Mouse (Mus musculus): Measurements from ENCODE around the gene Foxo1. TPM values are rescaled to one million over a fixed set of nuclear protein-coding genes. Genes with fewer than 3 reads are reported as not detected.

Gene Foxo1
- total and polyA plus RNA-seq, 2 experiments from 2014 or later: 3.6 to 5.8 TPM

GRCm38 (mm10) chr3:52369204-52369603, 101.1 kb downstream of the Foxo1 start:
- DNase-seq (ENCODE audit: low spot score): no peak
- H3K27me3 ChIP-seq (ENCODE audit: insufficient read depth, low read length): no peaks in the 10 kb centered on the region
- H3K4me2 ChIP-seq (ENCODE audit: low read depth, low read length, poor library complexity, severe bottlenecking): no peak overlapping the region
- no peak for ATAC-seq (ENCODE audit: low FRiP score)
- H3K36me3 ChIP-seq (ENCODE audit: insufficient read depth, low read length): no peaks in the 10 kb centered on the region
- H3K9me3 ChIP-seq (ENCODE audit: low read length): no peaks in the 10 kb centered on the region
- H3K4me3 ChIP-seq (ENCODE audit: low read depth, low read length): no peak overlapping the region
- 85% methylated on average over 9 of the region's 9 CpGs for WGBS
- H3K9ac ChIP-seq (replicated peaks; ENCODE audit: low read length, poor library complexity, severe bottlenecking): no peak overlapping the region
- no peaks in the 10 kb centered on the region for H3K4me1 ChIP-seq (ENCODE audit: insufficient read depth, low read length)
- no peak overlapping the region for H3K27ac ChIP-seq (ENCODE audit: low read depth, low read length)
- TF ChIP-seq CTCF (IDR thresholded peaks at IDR 0.05): no peak

GRCm38 (mm10) chr3:52369881-52370428, 101.8 kb downstream of the Foxo1 start:
- Histone ChIP-seq H3K27ac (ENCODE audit: low read depth, low read length) (no peak overlapping the region), H3K9ac (replicated peaks; ENCODE audit: low read length, poor library complexity, severe bottlenecking) (no peak overlapping the region), H3K4me2 (ENCODE audit: low read depth, low read length, poor library complexity, severe bottlenecking) (no peak overlapping the region), H3K36me3 (ENCODE audit: insufficient read depth, low read length) (no peaks in the 10 kb centered on the region), H3K4me1 (ENCODE audit: insufficient read depth, low read length) (no peaks in the 10 kb centered on the region), H3K27me3 (ENCODE audit: insufficient read depth, low read length) (no peaks in the 10 kb centered on the region), H3K4me3 (ENCODE audit: low read depth, low read length) (no peak overlapping the region), H3K9me3 (ENCODE audit: low read length) (no peaks in the 10 kb centered on the region)
- no peak for TF ChIP-seq CTCF (IDR thresholded peaks at IDR 0.05)
- ATAC-seq (ENCODE audit: low FRiP score): no peak
- WGBS: 83% methylated on average over 7 of the region's 7 CpGs
- DNase-seq (ENCODE audit: low spot score): no peak

GRCm38 (mm10) chr3:52376974-52377373, 108.8 kb downstream of the Foxo1 start:
- Histone ChIP-seq H3K4me1 (ENCODE audit: insufficient read depth, low read length) (no peaks in the 10 kb centered on the region), H3K4me3 (ENCODE audit: low read depth, low read length) (no peak overlapping the region), H3K27me3 (ENCODE audit: insufficient read depth, low read length) (no peaks in the 10 kb centered on the region), H3K9ac (replicated peaks; ENCODE audit: low read length, poor library complexity, severe bottlenecking) (no peak overlapping the region), H3K9me3 (ENCODE audit: low read length) (no peaks in the 10 kb centered on the region), H3K36me3 (ENCODE audit: insufficient read depth, low read length) (no peaks in the 10 kb centered on the region), H3K27ac (ENCODE audit: low read depth, low read length) (no peak overlapping the region), H3K4me2 (ENCODE audit: low read depth, low read length, poor library complexity, severe bottlenecking) (no peak overlapping the region)
- ATAC-seq (ENCODE audit: low FRiP score) (no peak), DNase-seq (ENCODE audit: low spot score) (peak; percentile 9)
- TF ChIP-seq CTCF (IDR thresholded peaks at IDR 0.05): no peak
- WGBS: 59% methylated on average over 5 of the region's 5 CpGs

GRCm38 (mm10) chr3:52383351-52383750, 115.2 kb downstream of the Foxo1 start:
- H3K4me1 ChIP-seq (ENCODE audit: insufficient read depth, low read length): no peaks in the 10 kb centered on the region
- H3K36me3 ChIP-seq (ENCODE audit: insufficient read depth, low read length): no peaks in the 10 kb centered on the region
- H3K9me3 ChIP-seq (ENCODE audit: low read length): no peaks in the 10 kb centered on the region
- 82% methylated on average over 7 of the region's 7 CpGs for WGBS
- H3K4me3 ChIP-seq (ENCODE audit: low read depth, low read length): no peak overlapping the region
- DNase-seq (ENCODE audit: low spot score): no peak
- H3K4me2 ChIP-seq (ENCODE audit: low read depth, low read length, poor library complexity, severe bottlenecking): no peak overlapping the region
- no peak for ATAC-seq (ENCODE audit: low FRiP score)
- no peak overlapping the region for H3K9ac ChIP-seq (replicated peaks; ENCODE audit: low read length, poor library complexity, severe bottlenecking)
- H3K27me3 ChIP-seq (ENCODE audit: insufficient read depth, low read length): no peaks in the 10 kb centered on the region
- H3K27ac ChIP-seq (ENCODE audit: low read depth, low read length): no peak overlapping the region
- no peak for TF ChIP-seq CTCF (IDR thresholded peaks at IDR 0.05)

GRCm38 (mm10) chr3:52386343-52386742, 118.2 kb downstream of the Foxo1 start:
- 44% methylated on average over 8 of the region's 8 CpGs for WGBS
- no peak overlapping the region for H3K9ac ChIP-seq (replicated peaks; ENCODE audit: low read length, poor library complexity, severe bottlenecking)
- no peak overlapping the region for H3K27ac ChIP-seq (ENCODE audit: low read depth, low read length)
- ATAC-seq (ENCODE audit: low FRiP score): no peak
- TF ChIP-seq CTCF (IDR thresholded peaks at IDR 0.05): no peak
- no peaks in the 10 kb centered on the region for H3K27me3 ChIP-seq (ENCODE audit: insufficient read depth, low read length)
- H3K36me3 ChIP-seq (ENCODE audit: insufficient read depth, low read length): no peaks in the 10 kb centered on the region
- no peak overlapping the region for H3K4me2 ChIP-seq (ENCODE audit: low read depth, low read length, poor library complexity, severe bottlenecking)
- H3K9me3 ChIP-seq (ENCODE audit: low read length): no peaks in the 10 kb centered on the region
- no peak for DNase-seq (ENCODE audit: low spot score)
- no peaks in the 10 kb centered on the region for H3K4me1 ChIP-seq (ENCODE audit: insufficient read depth, low read length)
- no peak overlapping the region for H3K4me3 ChIP-seq (ENCODE audit: low read depth, low read length)

- Histone ChIP-seq H3K27me3 (ENCODE audit: insufficient read depth, low read length) (no peaks in the 10 kb centered on the region), H3K4me1 (ENCODE audit: insufficient read depth, low read length) (no peaks in the 10 kb centered on the region), H3K36me3 (ENCODE audit: insufficient read depth, low read length) (no peaks in the 10 kb centered on the region), H3K27ac (ENCODE audit: low read depth, low read length) (no peak overlapping the region), H3K9me3 (ENCODE audit: low read length) (no peaks in the 10 kb centered on the region), H3K4me3 (ENCODE audit: low read depth, low read length) (no peak overlapping the region), H3K9ac (replicated peaks; ENCODE audit: low read length, poor library complexity, severe bottlenecking) (no peak overlapping the region), H3K4me2 (ENCODE audit: low read depth, low read length, poor library complexity, severe bottlenecking) (no peak overlapping the region)
- no peak for DNase-seq (ENCODE audit: low spot score)
- WGBS: 87% methylated on average over 7 of the region's 7 CpGs
- TF ChIP-seq CTCF (IDR thresholded peaks at IDR 0.05): no peak
- no peak for ATAC-seq (ENCODE audit: low FRiP score)
Measured at GRCm38 (mm10) chr3:52390321-52390720, 122.2 kb downstream of the Foxo1 start.

Data from midbrain, postnatal 0 days (tissue).